Mouse (Mus musculus) olfactory bulb, adult 2 months (tissue): ENCODE measurements around the gene Ccl6.

ENCODE experiments used
- CTCF ChIP-seq: fragments of 200-500 bp; IDR thresholded peaks from 2 replicates; pipeline ENCODE4 v1.5.1; 2012; ENCODE audit warnings: low read depth, mild to moderate bottlenecking, low read length, moderate library complexity; ENCODE audit not compliant: insufficient read depth
- POLR2A ChIP-seq: fragments of 200-500 bp; IDR thresholded peaks from 2 replicates; pipeline ENCODE4 v1.6.1; 2012; ENCODE audit warnings: mild to moderate bottlenecking, low read depth, low read length, moderate library complexity; ENCODE audit not compliant: insufficient read depth

- TF ChIP-seq CTCF (no peak), POLR2A (no peak)
These were observed 46.6 kb upstream of the Ccl6 start for GRCm38 (mm10) chr11:83639533-83639932.
